16 mouse cellular contexts compared by ENCODE assay signal in the genomic region with DNA sequence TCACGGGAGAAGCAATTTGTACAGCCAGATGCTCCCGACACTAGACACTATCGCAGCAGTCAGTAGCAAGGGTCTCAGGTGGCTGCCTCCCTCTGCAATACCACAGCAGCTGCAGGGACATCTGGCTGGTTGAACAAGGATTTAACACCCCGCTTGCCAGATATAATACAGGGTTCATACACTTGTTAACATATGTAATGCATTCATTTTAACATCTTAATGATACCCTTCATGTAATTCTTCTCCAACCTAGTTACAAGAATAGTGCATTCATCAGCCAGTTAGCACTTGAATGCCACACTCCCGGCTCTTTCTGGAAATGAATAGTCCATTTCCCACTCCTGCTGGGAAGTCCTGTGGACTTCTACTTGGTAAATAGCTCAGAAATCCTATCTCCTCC. TPM values are rescaled to one million over a fixed set of nuclear protein-coding genes. Genes with fewer than 3 reads are reported as not detected.
DNase-seq lines count a peak whose midpoint lies in the region; ATAC-seq and TF ChIP-seq lines count a peak whose summit lies in the region.
"Had no signal": no experiment of that assay in that cellular context is flagged by ENCODE, and none has a peak within 500 bp of the region (broad histone marks: within the 10 kb centered on the region; RNA-seq: fewer than 3 reads in every experiment).

No protein-coding gene starts in this region.

- TF ChIP-seq CTCF in ES-Bruce4 (IDR thresholded peaks at IDR 0.05; ENCODE audit: low read depth, low read length), result no peak
- no peak for TF ChIP-seq CTCF in hindbrain, postnatal 0 days (IDR thresholded peaks at IDR 0.05; ENCODE audit: low read depth)
- no peak for TF ChIP-seq CTCF in intestine, postnatal 0 days (IDR thresholded peaks at IDR 0.05; ENCODE audit: low read depth)

- 4% methylated on average over 5 of the region's 5 CpGs for WGBS in forebrain, embryonic 13.5 days
- WGBS in hindbrain, postnatal 0 days, result 14% methylated on average over 5 of the region's 5 CpGs
- 54% methylated on average over 5 of the region's 5 CpGs for WGBS in intestine, postnatal 0 days

- TF ChIP-seq EP300 in ES-Bruce4 (IDR thresholded peaks at IDR 0.05; ENCODE audit: insufficient read depth, low read depth, low read length), result peak; percentile 97

- peaks cover 5% of the 10 kb centered on the region for H3K4me1 ChIP-seq in ES-Bruce4 (ENCODE audit: control insufficient read depth, insufficient read depth, low read length)
- H3K4me1 ChIP-seq in forebrain, embryonic 13.5 days, result peaks cover 44% of the 10 kb centered on the region
- H3K4me1 ChIP-seq in hindbrain, postnatal 0 days (ENCODE audit: insufficient read depth, low read length), result peaks cover 4% of the 10 kb centered on the region; the same call in 1 of the 2 replicates
- no peaks in the 10 kb centered on the region for H3K4me1 ChIP-seq in intestine, postnatal 0 days (replicated peaks; ENCODE audit: control insufficient read depth, insufficient read depth, low read length)
- H3K4me1 ChIP-seq: embryonic facial prominence, embryonic 13.5 days; stomach, embryonic 15.5 days had no signal

- peak; percentile 84 for ATAC-seq in forebrain, embryonic 13.5 days
- ATAC-seq in hindbrain, postnatal 0 days, result peak; percentile 68; the same call in 1 of the 2 replicates
- no peak for ATAC-seq in intestine, postnatal 0 days

- H3K9me3 ChIP-seq in ES-Bruce4 (replicated peaks; ENCODE audit: control insufficient read depth, insufficient read depth, low read length, poor library complexity, severe bottlenecking), result no peaks in the 10 kb centered on the region
- peaks cover 7% of the 10 kb centered on the region; the same call in 1 of the 2 replicates for H3K9me3 ChIP-seq in forebrain, embryonic 13.5 days (replicated peaks)
- no peaks in the 10 kb centered on the region for H3K9me3 ChIP-seq in hindbrain, postnatal 0 days (ENCODE audit: low read length)
- H3K9me3 ChIP-seq in intestine, postnatal 0 days (ENCODE audit: control insufficient read depth), result no peaks in the 10 kb centered on the region
- H3K9me3 ChIP-seq: stomach, embryonic 15.5 days had no signal

- H3K4me2 ChIP-seq in forebrain, embryonic 13.5 days, result no peak overlapping the region
- H3K4me2 ChIP-seq in hindbrain, postnatal 0 days (ENCODE audit: low read depth, low read length), result no peak overlapping the region
- no peak overlapping the region for H3K4me2 ChIP-seq in intestine, postnatal 0 days (replicated peaks; ENCODE audit: low read depth)
- H3K4me2 ChIP-seq: embryonic facial prominence, embryonic 13.5 days; liver, embryonic 11.5 days; stomach, embryonic 15.5 days had no signal

- H3K27me3 ChIP-seq in ES-Bruce4 (ENCODE audit: control insufficient read depth, insufficient read depth, low read length, poor library complexity, severe bottlenecking), result no peaks in the 10 kb centered on the region; the same call in 1 of the 2 replicates
- H3K27me3 ChIP-seq in forebrain, embryonic 13.5 days, result peaks cover 13% of the 10 kb centered on the region
- H3K27me3 ChIP-seq in hindbrain, postnatal 0 days (ENCODE audit: insufficient read depth, low read length), result no peaks in the 10 kb centered on the region
- peaks cover 3% of the 10 kb centered on the region; the same call in 1 of the 2 replicates for H3K27me3 ChIP-seq in intestine, postnatal 0 days (replicated peaks; ENCODE audit: control insufficient read depth, insufficient read depth, low read length)

- H3K4me3 ChIP-seq in ES-Bruce4 (ENCODE audit: low read depth, low read length), result no peak overlapping the region
- no peak overlapping the region for H3K4me3 ChIP-seq in forebrain, embryonic 13.5 days
- no peak overlapping the region for H3K4me3 ChIP-seq in hindbrain, postnatal 0 days (ENCODE audit: low read length)
- H3K4me3 ChIP-seq in intestine, postnatal 0 days (ENCODE audit: low read depth, low read length), result no peak overlapping the region
- H3K4me3 ChIP-seq: embryonic facial prominence, embryonic 13.5 days; stomach, embryonic 15.5 days had no signal

- TF ChIP-seq POLR2A in ES-Bruce4 (IDR thresholded peaks at IDR 0.05; ENCODE audit: insufficient read depth, low read length), result no peak

- no peak overlapping the region for H3K9ac ChIP-seq in ES-Bruce4 (ENCODE audit: low read depth, poor library complexity, severe bottlenecking)
- no peak overlapping the region for H3K9ac ChIP-seq in forebrain, embryonic 13.5 days
- no peak overlapping the region for H3K9ac ChIP-seq in hindbrain, postnatal 0 days (replicated peaks; ENCODE audit: low read length)
- no peak overlapping the region for H3K9ac ChIP-seq in intestine, postnatal 0 days (ENCODE audit: low read depth, low read length)
- H3K9ac ChIP-seq: embryonic facial prominence, embryonic 13.5 days; stomach, embryonic 15.5 days had no signal

- DNase-seq in R1 (ENCODE audit: low read depth, low spot score), result peak; percentile 99
- DNase-seq in hindbrain, postnatal 0 days (ENCODE audit: low spot score), result peak; percentile 50
- DNase-seq in left cerebral cortex, adult 9 months (ENCODE audit: low spot score in 2 of 2), result no peak
- no peak for DNase-seq in liver
- no peak for DNase-seq in natural killer cell, adult 2 months (ENCODE audit: low spot score in 2 of 2)
- DNase-seq: cerebellum, adult 18-20 months; layer of hippocampus, postnatal 36 days; lung, postnatal 10 days; right cerebral cortex, postnatal 4 days had no signal

- H3K27ac ChIP-seq in ES-Bruce4 (ENCODE audit: insufficient read depth, low read length), result no peak overlapping the region
- peak overlapping the region; percentile 60 for H3K27ac ChIP-seq in forebrain, embryonic 13.5 days
- H3K27ac ChIP-seq in hindbrain, postnatal 0 days, result no peak overlapping the region
- no peak overlapping the region for H3K27ac ChIP-seq in intestine, postnatal 0 days (ENCODE audit: low read depth, low read length)
- H3K27ac ChIP-seq: embryonic facial prominence, embryonic 13.5 days; stomach, embryonic 15.5 days had no signal

- H3K36me3 ChIP-seq in ES-Bruce4 (ENCODE audit: control insufficient read depth, insufficient read depth, low read length, poor library complexity, severe bottlenecking), result no peaks in the 10 kb centered on the region
- H3K36me3 ChIP-seq in forebrain, embryonic 13.5 days (ENCODE audit: poor library complexity, severe bottlenecking), result no peaks in the 10 kb centered on the region
- H3K36me3 ChIP-seq in hindbrain, postnatal 0 days (ENCODE audit: insufficient read depth, low read length), result no peaks in the 10 kb centered on the region
- H3K36me3 ChIP-seq in intestine, postnatal 0 days (ENCODE audit: control insufficient read depth, insufficient read depth), result no peaks in the 10 kb centered on the region
- H3K36me3 ChIP-seq: embryonic facial prominence, embryonic 13.5 days; stomach, embryonic 15.5 days had no signal

RNA-seq across cellular contexts. Expression of a gene that starts 18.9 kb away (rescaled TPM):
- polyA plus RNA-seq in ES-Bruce4 (2011; ENCODE audit: insufficient read depth, insufficient read length, low read depth, missing spikeins), result 0.36 and 0.40 TPM in 2 replicates
- 0.23 and 0.38 TPM in 2 replicates for polyA plus RNA-seq in forebrain, embryonic 13.5 days (2015; fragmentation: Nextera tagmentation; extraction: Ambion mirVana)
- total RNA-seq in hindbrain, postnatal 0 days (2014; rRNA removed), result not detected in 2 replicates
- polyA plus RNA-seq in hindbrain, postnatal 0 days (2015; fragmentation: Nextera tagmentation; extraction: Ambion mirVana), result not detected in 2 replicates
- polyA plus RNA-seq in intestine, postnatal 0 days (2015; fragmentation: Nextera tagmentation; extraction: Ambion mirVana), result 0.10 and 0.26 TPM in 2 replicates
- total RNA-seq: heart, postnatal 36 days; layer of hippocampus, postnatal 36 days had no signal

Comparison
In these comparisons a context has a peak if more than half of its experiments do, and no peak if none do; other contexts are left out.
1. DNase-seq: peak in R1 (single experiment) and hindbrain, postnatal 0 days (single experiment); none in left cerebral cortex, adult 9 months (0 of 2), liver (single experiment) and natural killer cell, adult 2 months (0 of 2).